Mouse (Mus musculus) kidney, adult 2 months (tissue): Measurements from ENCODE around the gene Ciao2b.

ENCODE experiments used
- CTCF ChIP-seq: fragments of 200-500 bp; conservative IDR thresholded peaks from 2 replicates; pipeline ENCODE4 v1.5.1; 2011; ENCODE audit warnings: low read depth, mild to moderate bottlenecking, control low read depth, low read length, moderate library complexity, mixed read lengths; ENCODE audit not compliant: insufficient read depth, insufficient read length
- POLR2A ChIP-seq: fragments of 200-500 bp; IDR thresholded peaks from one replicate; pipeline ENCODE4 v1.6.1; 2011; ENCODE audit warnings: low read depth, low read length, control low read depth

DNA sequence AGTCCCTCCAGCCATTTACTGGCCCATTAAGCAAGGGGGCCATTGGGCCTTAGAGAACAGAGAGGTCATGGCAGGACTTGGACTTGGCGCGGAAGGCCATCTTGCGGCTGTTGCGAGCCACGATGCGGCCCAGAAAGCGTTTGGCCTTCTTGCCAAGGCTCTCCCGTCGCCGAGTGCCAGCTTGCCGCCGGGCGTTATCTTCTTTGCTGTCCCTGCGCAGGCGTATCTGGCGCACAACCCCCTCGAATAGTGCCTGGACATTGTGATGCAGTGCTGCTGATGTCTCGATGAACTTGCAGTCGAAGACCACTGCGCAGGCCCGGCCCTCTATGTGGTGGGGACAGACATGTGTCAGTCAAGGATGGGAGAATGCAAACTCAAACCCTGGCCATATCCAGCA is 13.4 kb downstream of the Ciao2b start:
- TF ChIP-seq CTCF (no peak), POLR2A (no peak)
